Mouse (Mus musculus) forebrain, embryonic 12.5 days (tissue): Measurements from ENCODE around the gene Nectin1. TPM values are rescaled to one million over a fixed set of nuclear protein-coding genes. Genes with fewer than 3 reads are reported as not detected.

Experiments used
- ATAC-seq: fragments of 200-750 bp; cut with Nextera tagmentation; 2 replicates; pipeline ENCODE4 v1.8.0; 2017; ENCODE audit warnings: moderate TSS enrichment; ENCODE audit not compliant: low FRiP score
- H3K27ac ChIP-seq: fragments of 300-500 bp; sonication (generic); 2 replicates; pipeline ENCODE4 v1.5.1; 2016; ENCODE audit warnings: mild to moderate bottlenecking
- H3K27me3 ChIP-seq: fragments of 300-500 bp; sonication (generic); 2 replicates; pipeline ENCODE4 v1.6.1; 2016; ENCODE audit warnings: mild to moderate bottlenecking
- H3K36me3 ChIP-seq: fragments of 300-500 bp; sonication (generic); replicated peaks from 2 replicates; pipeline ENCODE4 v1.6.1; 2016; ENCODE audit warnings: mild to moderate bottlenecking
- H3K4me1 ChIP-seq: fragments of 300-500 bp; sonication (generic); 2 replicates; pipeline ENCODE4 v1.6.1; 2016
- H3K4me2 ChIP-seq: fragments of 300-500 bp; sonication (generic); 2 replicates; pipeline ENCODE4 v1.6.1; 2016; ENCODE audit warnings: mild to moderate bottlenecking, moderate library complexity
- H3K4me3 ChIP-seq: fragments of 300-500 bp; sonication (generic); replicated peaks from 2 replicates; pipeline ENCODE4 v1.5.1; 2016; ENCODE audit warnings: mild to moderate bottlenecking
- H3K9ac ChIP-seq: fragments of 300-500 bp; sonication (generic); 2 replicates; pipeline ENCODE4 v1.6.1; 2016; ENCODE audit warnings: mild to moderate bottlenecking
- H3K9me3 ChIP-seq: fragments of 300-500 bp; sonication (generic); 2 replicates; pipeline ENCODE4 v1.6.1; 2016
- WGBS: fragments of 180-500 bp; shearing (Covaris S2); methylation state at CpG from one replicate; pipeline ENCODE4 v1.1.7; 2016; 5-methylcytosine and 5-hydroxymethylcytosine counted together
- polyA plus RNA-seq: library from polyadenylated mRNA; unstranded; fragments of >200 nt; fragmentation: Nextera tagmentation; extraction: Ambion mirVana; gene quantifications from 2 replicates; pipeline ENCODE4 v1.2.1, GENCODE M21; 2016

The Nectin1 gene
- polyA plus RNA-seq, 1 experiment from 2014 or later: 11.4 TPM

DNA sequence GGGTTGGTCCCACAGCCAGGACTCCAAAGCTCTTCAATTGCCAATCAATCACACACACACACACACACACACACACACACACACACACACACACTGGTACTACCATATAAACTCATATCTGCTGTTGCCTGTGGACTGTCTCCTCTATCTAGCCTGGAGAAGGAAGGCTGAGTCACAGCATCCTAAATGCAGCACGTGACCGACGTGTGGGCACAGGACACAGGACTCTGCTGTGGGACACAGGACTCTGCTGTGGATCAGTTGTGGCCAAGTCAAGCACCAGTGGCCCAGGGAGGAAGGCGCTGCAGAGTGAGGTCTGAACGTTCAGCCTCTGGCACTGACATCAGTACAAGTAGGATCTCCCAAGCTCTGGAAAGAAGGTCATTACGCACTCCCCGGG, 112.1 kb downstream of the Nectin1 start:
- no peak for ATAC-seq

More for the DNA sequence above, 112.1 kb downstream of the Nectin1 start:
- Histone ChIP-seq H3K27ac (no peak overlapping the region), H3K4me3 (no peak overlapping the region), H3K9me3 (no peaks in the 10 kb centered on the region), H3K4me2 (no peak overlapping the region), H3K9ac (no peak overlapping the region), H3K27me3 (0 out of 2 replicates have a peak, but pooled peaks cover 15% of the 10 kb centered on the region), H3K36me3 (no peaks in the 10 kb centered on the region), H3K4me1 (peaks cover 10% of the 10 kb centered on the region)
- WGBS: 92% methylated on average over 7 of the region's 7 CpGs
